24 mouse cellular contexts compared by ENCODE assay signal in genomic region chr2:70710878-70711277, GRCm38 (mm10). TPM values are rescaled to one million over a fixed set of nuclear protein-coding genes. Genes with fewer than 3 reads are reported as not detected.
DNase-seq lines count a peak whose midpoint lies in the region; ATAC-seq and TF ChIP-seq lines count a peak whose summit lies in the region.
"Had no signal": no experiment of that assay in that cellular context is flagged by ENCODE, and none has a peak within 500 bp of the region (broad histone marks: within the 10 kb centered on the region; RNA-seq: fewer than 3 reads in every experiment).

No protein-coding gene starts in this region.

- H3K4me2 ChIP-seq in stomach, postnatal 0 days (replicated peaks; ENCODE audit: low read depth): no peak overlapping the region
- H3K4me2 ChIP-seq: embryonic facial prominence, embryonic 13.5 days; embryonic facial prominence, embryonic 15.5 days; forebrain, embryonic 12.5 days had no signal

- DNase-seq in heart, adult 11 months: peak; percentile 60
- no peak for DNase-seq in heart, postnatal 4 days
- peak; percentile 16 for DNase-seq in A20 (ENCODE audit: low read depth, low spot score)
- DNase-seq in stomach, postnatal 0 days (ENCODE audit: low spot score): no peak
- no peak for DNase-seq in right cerebral cortex, postnatal 25 days
- DNase-seq: adrenal gland, adult 8-10 months; adrenal gland, postnatal 14 days; adrenal gland, postnatal 36 days; cerebellum, adult 11-12 months; cerebellum, adult 2 months; cerebellum, adult 9-10 months; cerebellum, postnatal 10 days; cerebellum, postnatal 25 days; embryo, embryonic 11 days had no signal

- no peaks in the 10 kb centered on the region for H3K9me3 ChIP-seq in stomach, postnatal 0 days (ENCODE audit: control insufficient read depth, low read length)
- H3K9me3 ChIP-seq: embryonic facial prominence, embryonic 13.5 days; embryonic facial prominence, embryonic 15.5 days; forebrain, embryonic 10.5 days; forebrain, embryonic 12.5 days; G1E had no signal

- no peak for TF ChIP-seq CTCF in stomach, postnatal 0 days (IDR thresholded peaks at IDR 0.05; ENCODE audit: low read depth)

- TF ChIP-seq EP300 in stomach, postnatal 0 days (optimal IDR thresholded peaks at IDR 0.05): no peak

- no peak overlapping the region for H3K4me3 ChIP-seq in stomach, postnatal 0 days (ENCODE audit: low read depth, low read length)
- H3K4me3 ChIP-seq: embryonic facial prominence, embryonic 13.5 days; embryonic facial prominence, embryonic 15.5 days; erythroblast, embryonic 14.5 days; forebrain, embryonic 10.5 days; forebrain, embryonic 12.5 days had no signal

- no peak overlapping the region for H3K9ac ChIP-seq in stomach, postnatal 0 days (ENCODE audit: low read length)
- H3K9ac ChIP-seq: embryonic facial prominence, embryonic 13.5 days; embryonic facial prominence, embryonic 15.5 days; forebrain, embryonic 12.5 days had no signal

- H3K4me1 ChIP-seq in stomach, postnatal 0 days (replicated peaks; ENCODE audit: control insufficient read depth, insufficient read depth): no peaks in the 10 kb centered on the region
- H3K4me1 ChIP-seq: forebrain, embryonic 10.5 days; forebrain, embryonic 12.5 days had no signal

- H3K27ac ChIP-seq in stomach, postnatal 0 days (replicated peaks): no peak overlapping the region
- H3K27ac ChIP-seq: embryonic facial prominence, embryonic 13.5 days; embryonic facial prominence, embryonic 15.5 days; forebrain, embryonic 10.5 days; forebrain, embryonic 12.5 days had no signal

- no peaks in the 10 kb centered on the region for H3K27me3 ChIP-seq in stomach, postnatal 0 days (ENCODE audit: control insufficient read depth, insufficient read depth, low read length)
- H3K27me3 ChIP-seq: embryonic facial prominence, embryonic 13.5 days; embryonic facial prominence, embryonic 15.5 days; forebrain, embryonic 12.5 days; Patski had no signal

- H3K36me3 ChIP-seq in stomach, postnatal 0 days (ENCODE audit: control insufficient read depth, insufficient read depth, low read length): peaks cover 4% of the 10 kb centered on the region

- 0 out of 2 replicates have a peak, but pooled peaks have one; percentile 49 for ATAC-seq in stomach, postnatal 0 days (ENCODE audit: low FRiP score, low TSS enrichment)
- ATAC-seq: activated CD4-positive, CD25-positive, alpha-beta regulatory T cell, adult 4 months; forebrain, embryonic 14.5 days; forebrain, embryonic 16.5 days; Patski had no signal

- 89% methylated on average over 4 of the region's 4 CpGs for WGBS in stomach, postnatal 0 days

RNA-seq across cellular contexts. Expression of gene Gm26558, which starts 49.0 kb away (rescaled TPM):
- total RNA-seq in heart, postnatal 4 days (2021): 1 to 10 TPM in 1 of 2 experiments, under 1 TPM in 1; 0.63 to 1.1 TPM
- 3.2 and 3.4 TPM in 2 replicates for polyA plus RNA-seq in stomach, postnatal 0 days (2015; fragmentation: Nextera tagmentation; extraction: Ambion mirVana)
- total RNA-seq: adrenal gland, postnatal 14 days had no signal
- polyA plus RNA-seq: activated CD4-positive, CD25-positive, alpha-beta regulatory T cell, adult 4 months; erythroblast, embryonic 14.5 days had no signal

RNA-seq across cellular contexts. Expression of gene Gorasp2, which starts 49.5 kb away (rescaled TPM):
- 100 to 1,000 TPM; 106 to 111 TPM for total RNA-seq in heart, postnatal 4 days (2021)
- polyA plus RNA-seq in stomach, postnatal 0 days (2015; fragmentation: Nextera tagmentation; extraction: Ambion mirVana): 139 TPM in 2 replicates

Comparison
In these comparisons a context has a peak if more than half of its experiments do, and no peak if none do; other contexts are left out.
1. DNase-seq: peak in heart, adult 11 months (single experiment) and A20 (single experiment); none in heart, postnatal 4 days (single experiment), stomach, postnatal 0 days (single experiment) and right cerebral cortex, postnatal 25 days (single experiment).